Mouse (Mus musculus): ENCODE measurements around the gene C1qtnf1. TPM values are rescaled to one million over a fixed set of nuclear protein-coding genes. Genes with fewer than 3 reads are reported as not detected.

Gene C1qtnf1
- polyA plus RNA-seq, 1 experiment from 2014 or later = 7.1 TPM

DNA sequence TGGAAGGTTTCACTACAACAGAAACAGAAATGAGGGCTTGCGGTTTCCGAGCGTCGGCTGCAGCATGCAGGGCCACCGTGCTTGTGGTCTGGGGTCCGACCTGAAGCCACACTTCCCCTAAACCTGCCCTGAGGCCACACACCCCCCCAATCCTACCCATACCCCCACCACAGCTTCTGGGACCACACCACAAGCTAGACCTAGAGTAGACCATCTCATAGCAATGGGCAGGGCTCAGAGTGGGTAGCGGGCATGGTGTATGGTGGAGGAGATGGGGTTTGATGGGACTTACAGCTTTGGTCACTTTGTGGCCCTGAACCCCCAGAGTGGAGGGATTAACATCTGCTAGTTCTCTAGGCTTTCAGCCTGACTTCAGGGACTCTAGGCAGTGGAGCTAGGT, 63.2 kb downstream of the C1qtnf1 start:
- Histone ChIP-seq H3K4me2 (no peak overlapping the region), H3K9me3 (no peaks in the 10 kb centered on the region), H3K36me3 (peaks cover 18% of the 10 kb centered on the region), H3K4me1 (peaks cover 9% of the 10 kb centered on the region), H3K4me3 (no peak overlapping the region), H3K27me3 (replicated peaks) (peaks cover 34% of the 10 kb centered on the region), H3K27ac (replicated peaks) (no peak overlapping the region), H3K9ac (no peak overlapping the region)
- no peak for ATAC-seq (ENCODE audit: extremely low read depth, insufficient number of reproducible peaks, low FRiP score, low TSS enrichment)
- 79% methylated on average over 7 of the region's 7 CpGs for WGBS

DNA sequence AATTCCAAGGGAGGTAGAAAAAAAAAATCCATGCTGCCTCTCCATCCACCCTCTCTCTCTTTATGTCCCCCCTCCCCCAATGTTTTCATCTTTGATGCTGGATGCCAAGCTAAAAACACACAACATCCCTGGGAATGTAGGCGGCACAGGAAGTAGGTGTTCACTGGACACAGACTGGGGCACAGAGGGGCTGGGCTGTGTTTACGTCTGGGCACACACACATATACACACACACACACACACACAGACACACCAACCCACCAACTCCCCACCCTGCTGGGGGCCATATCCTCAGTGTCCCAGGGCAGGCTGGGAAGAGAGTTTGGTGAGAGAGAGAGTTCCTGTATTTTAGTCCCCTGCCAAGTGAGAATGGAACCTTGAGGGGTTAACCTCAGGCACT, 65.5 kb downstream of the C1qtnf1 start:
- H3K4me1 ChIP-seq = peaks cover 9% of the 10 kb centered on the region
- H3K4me2 ChIP-seq = no peak overlapping the region
- no peak overlapping the region for H3K9ac ChIP-seq
- ATAC-seq (ENCODE audit: extremely low read depth, insufficient number of reproducible peaks, low FRiP score, low TSS enrichment) = no peak
- no peaks in the 10 kb centered on the region for H3K36me3 ChIP-seq
- H3K9me3 ChIP-seq = no peaks in the 10 kb centered on the region
- H3K27me3 ChIP-seq (replicated peaks) = peaks cover 52% of the 10 kb centered on the region
- H3K4me3 ChIP-seq = no peak overlapping the region
- WGBS = 73% methylated on average over 2 of the region's 2 CpGs
- H3K27ac ChIP-seq (replicated peaks) = no peak overlapping the region

DNA sequence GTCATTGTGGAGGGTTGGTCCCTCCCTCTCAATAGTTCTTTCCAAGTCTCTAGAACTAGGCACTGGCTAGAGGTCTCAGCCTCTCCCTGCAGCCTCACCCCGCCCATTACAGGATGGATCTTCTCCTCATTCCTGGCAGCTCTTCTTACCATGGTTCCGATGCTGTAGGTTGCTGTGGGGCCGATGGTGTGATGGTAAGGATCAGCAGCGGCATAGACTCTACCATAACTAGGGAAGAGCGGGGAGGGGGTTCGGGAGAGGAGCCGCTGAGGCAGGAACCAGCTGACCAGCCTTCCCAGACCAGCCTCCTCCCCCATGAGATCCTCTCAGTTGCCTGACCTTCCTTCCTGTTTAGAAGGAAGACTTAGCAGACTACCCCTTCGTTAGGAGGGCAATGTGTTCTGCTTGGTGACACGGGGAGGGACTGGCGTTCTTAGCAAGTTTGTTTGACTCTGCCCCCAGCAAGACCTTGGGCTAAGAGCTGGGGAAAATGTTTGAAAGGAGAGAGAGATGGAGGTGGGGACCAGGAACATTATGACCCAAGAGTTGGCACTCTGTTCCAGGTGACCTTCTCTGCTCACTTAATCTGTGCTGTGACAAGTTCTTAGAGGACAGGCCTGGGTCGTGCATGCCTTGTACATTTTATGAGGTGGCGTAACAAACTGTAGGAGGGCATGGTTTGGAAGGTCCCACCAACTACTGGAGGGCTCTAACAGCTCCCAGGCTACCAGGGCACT, 66.2 kb downstream of the C1qtnf1 start:
- WGBS = 69% methylated on average over 12 of the region's 12 CpGs
- Histone ChIP-seq H3K4me2 (no peak overlapping the region), H3K9me3 (no peaks in the 10 kb centered on the region), H3K36me3 (no peaks in the 10 kb centered on the region), H3K27ac (replicated peaks) (no peak overlapping the region), H3K9ac (no peak overlapping the region), H3K27me3 (replicated peaks) (peaks cover 56% of the 10 kb centered on the region), H3K4me3 (no peak overlapping the region), H3K4me1 (peaks cover 9% of the 10 kb centered on the region)
- ATAC-seq (ENCODE audit: extremely low read depth, insufficient number of reproducible peaks, low FRiP score, low TSS enrichment) = no peak

DNA sequence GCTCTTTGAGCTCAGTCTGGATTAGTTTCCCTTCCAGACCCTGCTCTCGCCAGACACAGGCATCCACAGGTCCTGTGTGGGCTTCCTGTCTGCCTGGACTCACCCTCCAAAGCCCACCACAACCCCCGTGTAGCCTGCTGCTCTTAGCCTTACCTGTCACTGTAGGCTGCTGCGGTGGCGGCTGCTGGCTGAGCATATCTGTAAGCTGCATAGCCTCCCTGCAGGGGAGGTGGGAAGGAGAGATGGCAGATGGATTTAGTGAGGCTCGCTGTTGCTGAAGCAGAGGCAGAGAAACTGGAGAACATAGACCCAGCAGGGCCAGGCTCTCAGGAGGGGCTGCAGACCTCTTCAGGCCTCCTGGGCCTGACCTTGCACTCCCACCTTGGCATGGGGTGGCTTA, 67.1 kb downstream of the C1qtnf1 start:
- Histone ChIP-seq H3K4me1 (peaks cover 9% of the 10 kb centered on the region), H3K27me3 (replicated peaks) (peaks cover 49% of the 10 kb centered on the region), H3K27ac (replicated peaks) (no peak overlapping the region), H3K36me3 (no peaks in the 10 kb centered on the region), H3K4me2 (no peak overlapping the region), H3K9ac (no peak overlapping the region), H3K9me3 (no peaks in the 10 kb centered on the region), H3K4me3 (no peak overlapping the region)
- 29% methylated on average over 5 of the region's 5 CpGs for WGBS
- ATAC-seq (ENCODE audit: extremely low read depth, insufficient number of reproducible peaks, low FRiP score, low TSS enrichment) = no peak

DNA sequence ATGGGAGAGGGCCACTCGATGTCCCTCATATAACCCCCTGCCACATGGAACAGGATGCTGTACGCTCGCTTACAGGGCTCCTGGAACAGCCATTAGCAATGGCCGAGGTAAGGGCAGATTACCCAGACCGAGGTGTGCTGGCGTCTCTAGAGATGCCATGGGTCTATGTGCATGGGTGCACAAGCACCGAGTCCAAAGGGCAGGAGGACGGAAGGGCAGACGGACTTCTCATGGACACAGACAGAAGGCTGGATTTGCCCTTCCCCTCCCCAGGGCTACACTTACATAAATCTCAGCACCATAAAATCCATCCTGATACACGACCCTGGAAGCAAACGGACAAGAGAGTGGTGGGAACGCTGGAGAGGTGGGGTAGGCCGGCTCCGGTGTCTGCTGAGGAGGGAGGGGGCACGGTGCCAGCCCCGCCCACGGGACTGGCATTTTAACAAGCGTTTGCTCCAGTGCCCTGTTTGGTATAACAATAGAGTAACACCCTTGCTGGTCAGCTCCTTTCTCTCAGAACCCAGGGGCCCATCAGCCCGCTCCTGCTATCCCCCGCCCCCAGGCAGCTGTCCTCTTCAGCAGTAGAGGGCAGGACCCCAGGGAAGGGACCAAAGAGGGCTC, 68.2 kb downstream of the C1qtnf1 start:
- ATAC-seq (ENCODE audit: extremely low read depth, insufficient number of reproducible peaks, low FRiP score, low TSS enrichment) = no peak
- Histone ChIP-seq H3K36me3 (no peaks in the 10 kb centered on the region), H3K27ac (replicated peaks) (no peak overlapping the region), H3K9ac (no peak overlapping the region), H3K4me2 (no peak overlapping the region), H3K4me1 (peaks cover 2% of the 10 kb centered on the region; the same call in 1 of the 2 replicates), H3K27me3 (replicated peaks) (peaks cover 50% of the 10 kb centered on the region), H3K4me3 (no peak overlapping the region), H3K9me3 (no peaks in the 10 kb centered on the region)
- 62% methylated on average over 20 of the region's 20 CpGs for WGBS

Other genes starting within 250 kb of the C1qtnf1 start
- gene Cyth1, start 179.6 kb upstream of the C1qtnf1 start, polyA plus RNA-seq (2015; fragmentation: Nextera tagmentation; extraction: Ambion mirVana) = 14.9 and 15.9 TPM in 2 replicates
- gene Usp36, start 138.0 kb upstream of the C1qtnf1 start, polyA plus RNA-seq (2015; fragmentation: Nextera tagmentation; extraction: Ambion mirVana) = 12.8 and 13.4 TPM in 2 replicates
- 0.15 and 0.27 TPM in 2 replicates for gene Cep295nl, start 85.7 kb upstream of the C1qtnf1 start, polyA plus RNA-seq (2015; fragmentation: Nextera tagmentation; extraction: Ambion mirVana)
- gene Timp2, start 72.5 kb upstream of the C1qtnf1 start, polyA plus RNA-seq (2015; fragmentation: Nextera tagmentation; extraction: Ambion mirVana) = 61.0 and 63.6 TPM in 2 replicates
- 7.3 and 8.8 TPM in 2 replicates for gene Lgals3bp, start 26.1 kb upstream of the C1qtnf1 start, polyA plus RNA-seq (2015; fragmentation: Nextera tagmentation; extraction: Ambion mirVana)
- 18.9 and 19.1 TPM in 2 replicates for gene Cant1, start 9.1 kb upstream of the C1qtnf1 start, polyA plus RNA-seq (2015; fragmentation: Nextera tagmentation; extraction: Ambion mirVana)
- 4.4 and 5.0 TPM in 2 replicates for gene Engase, start 48.6 kb downstream of the C1qtnf1 start, polyA plus RNA-seq (2015; fragmentation: Nextera tagmentation; extraction: Ambion mirVana)

Data from heart, embryonic 13.5 days (tissue).